Mouse (Mus musculus): ENCODE results near the gene Rnf113a2. TPM values are rescaled to one million over a fixed set of nuclear protein-coding genes. Genes with fewer than 3 reads are reported as not detected.

The Rnf113a2 gene
- total and polyA plus RNA-seq, 2 experiments from 2014 or later, result 9.4 to 20.9 TPM

- no peaks in the 10 kb centered on the region for H3K9me3 ChIP-seq (replicated peaks; ENCODE audit: control insufficient read depth, low read length)
- no peak overlapping the region for H3K4me3 ChIP-seq (ENCODE audit: low read depth, low read length)
- no peak overlapping the region for H3K4me2 ChIP-seq (ENCODE audit: low read depth, low read length)
- 82% methylated on average over 3 of the region's 3 CpGs for WGBS
- no peak overlapping the region for H3K9ac ChIP-seq (replicated peaks; ENCODE audit: low read depth, low read length)
- ATAC-seq (ENCODE audit: insufficient read depth, low read depth) (no peak), DNase-seq (ENCODE audit: low spot score) (no peak)
- H3K36me3 ChIP-seq (replicated peaks; ENCODE audit: control insufficient read depth, insufficient read depth, low read length), result peaks cover 61% of the 10 kb centered on the region
- H3K27ac ChIP-seq (ENCODE audit: low read depth), result no peak overlapping the region
- H3K4me1 ChIP-seq (ENCODE audit: control insufficient read depth, insufficient read depth), result no peaks in the 10 kb centered on the region
- H3K27me3 ChIP-seq (ENCODE audit: control insufficient read depth, insufficient read depth, low read length), result no peaks in the 10 kb centered on the region
- TF ChIP-seq CTCF (IDR thresholded peaks at IDR 0.05; ENCODE audit: low read depth) (no peak), EP300 (IDR thresholded peaks at IDR 0.05; ENCODE audit: low read depth) (no peak)
Measured at GRCm38 (mm10) chr12:84462856-84463255, 45.9 kb downstream of the Rnf113a2 start.

Other genes with a start within 250 kb of the Rnf113a2 start
- 13.5 and 14.5 TPM in 2 replicates for gene Elmsan1, start 198.3 kb upstream of the Rnf113a2 start, total RNA-seq (2014; rRNA removed; ENCODE audit: low replicate concordance)
- 3.5 and 3.6 TPM in 2 replicates for gene Elmsan1, start 198.3 kb upstream of the Rnf113a2 start, polyA plus RNA-seq (2015; fragmentation: Nextera tagmentation; extraction: Ambion mirVana)
- 104 and 105 TPM in 2 replicates for gene Ptgr2, start 132.0 kb upstream of the Rnf113a2 start, total RNA-seq (2014; rRNA removed; ENCODE audit: low replicate concordance)
- gene Ptgr2, start 132.0 kb upstream of the Rnf113a2 start, polyA plus RNA-seq (2015; fragmentation: Nextera tagmentation; extraction: Ambion mirVana), result 141 and 154 TPM in 2 replicates
- 36.9 and 37.7 TPM in 2 replicates for gene Zfp410, start 100.3 kb upstream of the Rnf113a2 start, total RNA-seq (2014; rRNA removed; ENCODE audit: low replicate concordance)
- 36.3 and 38.5 TPM in 2 replicates for gene Zfp410, start 100.3 kb upstream of the Rnf113a2 start, polyA plus RNA-seq (2015; fragmentation: Nextera tagmentation; extraction: Ambion mirVana)
- gene Coq6, start 55.5 kb upstream of the Rnf113a2 start, total RNA-seq (2014; rRNA removed; ENCODE audit: low replicate concordance), result 271 and 278 TPM in 2 replicates
- 102 and 105 TPM in 2 replicates for gene Coq6, start 55.5 kb upstream of the Rnf113a2 start, polyA plus RNA-seq (2015; fragmentation: Nextera tagmentation; extraction: Ambion mirVana)
- 3.4 and 4.0 TPM in 2 replicates for gene Fam161b, start 55.4 kb upstream of the Rnf113a2 start, total RNA-seq (2014; rRNA removed; ENCODE audit: low replicate concordance)
- 5.6 and 6.0 TPM in 2 replicates for gene Fam161b, start 55.4 kb upstream of the Rnf113a2 start, polyA plus RNA-seq (2015; fragmentation: Nextera tagmentation; extraction: Ambion mirVana)
- 37.6 and 59.8 TPM in 2 replicates for gene Entpd5, start 8.2 kb upstream of the Rnf113a2 start, total RNA-seq (2014; rRNA removed; ENCODE audit: low replicate concordance)
- gene Entpd5, start 8.2 kb upstream of the Rnf113a2 start, polyA plus RNA-seq (2015; fragmentation: Nextera tagmentation; extraction: Ambion mirVana), result 37.5 and 40.5 TPM in 2 replicates
- gene Bbof1, start 8.1 kb upstream of the Rnf113a2 start, total RNA-seq (2014; rRNA removed; ENCODE audit: low replicate concordance), result 0.04 TPM in 1 of 2 replicates, not detected in the other
- 1.3 and 2.3 TPM in 2 replicates for gene Bbof1, start 8.1 kb upstream of the Rnf113a2 start, polyA plus RNA-seq (2015; fragmentation: Nextera tagmentation; extraction: Ambion mirVana)
- gene Aldh6a1, start 33.8 kb downstream of the Rnf113a2 start, total RNA-seq (2014; rRNA removed; ENCODE audit: low replicate concordance), result 80.0 and 80.1 TPM in 2 replicates
- gene Aldh6a1, start 33.8 kb downstream of the Rnf113a2 start, polyA plus RNA-seq (2015; fragmentation: Nextera tagmentation; extraction: Ambion mirVana), result 71.9 and 74.9 TPM in 2 replicates
- 11.1 and 23.7 TPM in 2 replicates for gene Lin52, start 34.2 kb downstream of the Rnf113a2 start, total RNA-seq (2014; rRNA removed; ENCODE audit: low replicate concordance)
- gene Lin52, start 34.2 kb downstream of the Rnf113a2 start, polyA plus RNA-seq (2015; fragmentation: Nextera tagmentation; extraction: Ambion mirVana), result 12.4 and 14.3 TPM in 2 replicates
- not detected in 2 replicates for gene Vsx2, start 152.6 kb downstream of the Rnf113a2 start, total RNA-seq (2014; rRNA removed; ENCODE audit: low replicate concordance)
- not detected in 2 replicates for gene Vsx2, start 152.6 kb downstream of the Rnf113a2 start, polyA plus RNA-seq (2015; fragmentation: Nextera tagmentation; extraction: Ambion mirVana)
- 8.2 and 8.7 TPM in 2 replicates for gene Abcd4, start 200.2 kb downstream of the Rnf113a2 start, total RNA-seq (2014; rRNA removed; ENCODE audit: low replicate concordance)
- gene Abcd4, start 200.2 kb downstream of the Rnf113a2 start, polyA plus RNA-seq (2015; fragmentation: Nextera tagmentation; extraction: Ambion mirVana), result 7.1 and 8.5 TPM in 2 replicates
- gene Vrtn, start 223.8 kb downstream of the Rnf113a2 start, total RNA-seq (2014; rRNA removed; ENCODE audit: low replicate concordance), result not detected in 2 replicates
- gene Vrtn, start 223.8 kb downstream of the Rnf113a2 start, polyA plus RNA-seq (2015; fragmentation: Nextera tagmentation; extraction: Ambion mirVana), result not detected in 2 replicates

Measured in heart, postnatal 0 days (tissue).